Mouse (Mus musculus): ENCODE measurements around the gene Mustn1.

Mustn1 gene

GRCm38 (mm10) chr14:30878958-30879571, at the start of gene Mustn1:
TSS of gene Mustn1 (plus strand) at chr14:30879200.
- no peak for DNase-seq (ENCODE audit: low read depth, low spot score)

GRCm38 (mm10) chr14:30837416-30837996, 41.5 kb upstream of the Mustn1 start:
- DNase-seq (ENCODE audit: low read depth, low spot score): no peak

DNA sequence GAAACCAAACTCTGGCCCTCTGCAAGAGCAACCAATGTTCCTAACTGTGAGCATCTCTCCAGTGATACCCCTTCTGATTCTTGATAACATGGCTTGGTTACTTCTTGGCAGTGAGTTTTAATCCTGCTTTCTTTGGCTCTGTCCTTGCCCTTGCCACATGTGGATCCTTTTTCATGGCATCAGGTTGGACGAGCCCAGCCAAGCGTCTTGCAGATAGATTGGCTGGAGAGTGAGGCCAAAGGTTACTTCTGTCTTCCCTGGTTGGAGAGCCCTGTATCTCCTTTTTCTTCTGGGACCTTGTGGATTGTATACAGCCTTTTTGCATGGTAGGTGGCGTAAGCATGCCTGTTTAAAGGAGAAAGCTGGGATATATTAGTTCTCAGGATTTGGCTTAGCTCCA, 35.3 kb upstream of the Mustn1 start:
- no peak for DNase-seq (ENCODE audit: low read depth, low spot score)

GRCm38 (mm10) chr14:30850504-30850903, 28.5 kb upstream of the Mustn1 start:
- DNase-seq (ENCODE audit: low read depth, low spot score): no peak

- no peak for DNase-seq (ENCODE audit: low read depth, low spot score)
These were observed 26.7 kb upstream of the Mustn1 start for GRCm38 (mm10) chr14:30852325-30852724.

- no peak for DNase-seq (ENCODE audit: low read depth, low spot score)
These were observed 23.7 kb upstream of the Mustn1 start for GRCm38 (mm10) chr14:30855316-30855715.

DNA sequence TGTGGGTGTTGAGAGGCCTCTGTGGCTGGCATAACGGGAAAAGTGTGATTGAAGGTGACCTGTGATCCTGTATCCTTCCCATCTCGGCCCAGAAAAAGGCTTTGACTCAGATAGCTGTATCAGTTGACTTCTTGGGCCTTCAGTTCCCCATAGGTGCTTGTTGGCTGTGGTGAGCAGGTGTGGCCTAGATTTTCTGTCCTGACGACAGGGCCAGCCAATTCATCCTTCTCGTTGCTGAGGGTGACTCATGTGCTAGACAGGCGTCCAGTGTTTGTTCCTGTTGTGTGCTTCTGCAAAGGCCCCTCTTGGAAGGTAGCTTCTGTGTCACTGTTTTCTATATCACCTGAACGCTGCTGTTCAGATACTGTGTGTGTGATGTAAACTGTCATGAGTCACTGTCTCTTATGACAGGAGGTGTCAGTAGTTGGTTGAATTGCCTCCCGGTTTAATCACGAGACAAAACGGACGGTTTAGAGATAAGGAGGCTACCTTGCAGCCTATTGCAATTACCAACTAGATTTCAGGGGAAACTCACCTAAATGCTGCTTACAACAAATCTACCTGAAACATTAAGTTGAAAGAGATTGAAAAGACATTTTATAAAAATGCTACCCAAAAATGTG, 22.0 kb upstream of the Mustn1 start:
- DNase-seq (ENCODE audit: low read depth, low spot score): no peak

GRCm38 (mm10) chr14:30857990-30858389, 21.0 kb upstream of the Mustn1 start:
- DNase-seq (ENCODE audit: low read depth, low spot score): no peak

DNA sequence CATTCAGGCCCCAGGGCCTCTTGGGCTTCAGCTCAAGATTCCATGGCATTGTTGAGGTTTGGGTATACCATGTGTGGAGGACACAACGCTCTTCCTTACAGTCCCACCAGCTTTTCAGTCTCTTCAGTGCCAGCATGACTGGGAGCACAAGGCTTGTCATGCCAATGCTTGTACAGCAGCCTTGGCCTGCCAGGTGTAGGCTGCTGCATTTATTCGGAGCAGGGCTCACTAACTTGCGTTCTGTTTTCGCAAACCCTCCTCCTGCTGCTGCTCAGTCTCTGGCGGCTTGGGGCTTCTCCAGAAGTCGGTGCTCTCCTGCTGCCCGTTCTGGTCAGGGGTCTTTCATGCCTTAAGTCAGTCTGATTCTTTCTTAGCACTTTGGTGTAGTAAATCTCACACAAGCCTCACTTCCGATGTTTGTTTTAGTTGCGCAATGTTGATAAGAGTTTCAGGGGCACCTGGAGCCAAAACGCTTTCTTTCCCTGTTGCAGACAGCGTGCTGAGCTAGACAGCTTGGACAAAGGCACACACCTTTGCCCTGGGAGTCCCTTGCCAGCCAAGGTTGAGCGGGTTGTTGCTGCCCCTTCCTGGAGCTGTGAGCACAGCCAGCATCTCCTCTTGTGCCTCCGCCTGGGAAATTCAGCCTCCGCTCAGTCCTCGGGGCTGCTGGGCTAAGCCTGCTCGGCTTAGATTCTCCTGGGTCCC, 17.4 kb upstream of the Mustn1 start:
- no peak for DNase-seq (ENCODE audit: low read depth, low spot score)

GRCm38 (mm10) chr14:30862368-30862767, 16.6 kb upstream of the Mustn1 start:
- DNase-seq (ENCODE audit: low read depth, low spot score): no peak

DNA sequence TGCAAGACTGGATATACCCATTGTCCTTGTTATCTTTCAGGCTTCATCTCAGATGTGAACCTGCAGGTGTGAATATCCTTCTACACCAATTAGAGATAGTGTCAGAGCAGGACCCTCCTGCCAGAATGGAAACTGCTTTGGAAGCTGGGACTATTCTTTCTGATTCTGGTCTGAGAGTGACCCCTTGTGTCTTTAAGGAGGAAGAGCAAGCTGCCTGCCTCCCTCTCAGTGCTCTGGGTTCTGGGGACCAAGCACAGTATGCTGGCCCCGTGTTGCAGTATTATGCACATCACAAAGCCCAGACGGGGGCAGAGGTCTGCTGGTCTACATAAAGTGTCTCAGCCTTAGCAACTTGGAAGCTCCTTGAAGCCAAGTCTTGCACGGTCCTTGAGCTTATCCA, 13.7 kb upstream of the Mustn1 start:
- no peak for DNase-seq (ENCODE audit: low read depth, low spot score)

GRCm38 (mm10) chr14:30867042-30867441, 12.0 kb upstream of the Mustn1 start:
- no peak for DNase-seq (ENCODE audit: low read depth, low spot score)

DNA sequence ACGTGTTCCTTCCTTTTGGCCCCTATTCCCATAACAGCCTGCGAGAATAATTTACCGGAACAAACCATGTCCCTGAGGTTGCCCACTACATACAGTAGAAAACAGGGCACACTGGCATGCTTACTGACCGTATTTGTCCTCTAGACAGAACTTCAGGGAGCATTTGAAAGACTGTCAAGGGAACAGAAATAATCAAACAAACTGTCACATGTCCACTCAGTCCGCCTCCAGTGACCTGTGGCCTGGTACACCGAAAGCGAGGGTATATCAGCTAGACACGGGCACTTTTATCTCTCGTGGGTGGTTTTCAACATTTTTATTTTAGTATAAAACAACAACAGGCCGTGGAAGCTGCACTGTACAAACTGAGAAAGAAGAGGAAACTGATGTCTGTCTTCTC, 10.2 kb upstream of the Mustn1 start:
- no peak for DNase-seq (ENCODE audit: low read depth, low spot score)

DNA sequence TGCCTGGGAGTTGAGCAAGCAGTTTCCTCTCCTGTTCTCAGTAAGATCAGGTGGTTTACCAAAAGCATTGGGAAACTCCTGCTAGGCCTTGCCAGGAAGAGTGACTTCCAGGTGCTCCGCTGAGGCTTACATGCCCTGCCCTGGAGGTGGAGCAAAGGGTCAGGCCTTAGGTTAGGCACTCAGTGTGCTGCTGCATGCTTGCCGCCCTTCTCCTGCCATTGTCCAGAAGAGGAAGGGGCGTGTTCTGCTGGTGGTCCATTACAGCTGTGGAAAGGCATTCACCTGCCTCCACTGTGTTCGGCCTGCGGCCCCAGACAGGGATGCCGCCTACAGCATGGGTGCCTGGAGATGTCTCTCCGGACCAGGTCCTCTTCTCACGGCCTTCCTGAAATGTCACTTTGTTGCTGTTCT, 9.6 kb upstream of the Mustn1 start:
- no peak for DNase-seq (ENCODE audit: low read depth, low spot score)

- no peak for DNase-seq (ENCODE audit: low read depth, low spot score)
These were observed 8.5 kb upstream of the Mustn1 start for GRCm38 (mm10) chr14:30870206-30871147.

- DNase-seq (ENCODE audit: low read depth, low spot score): no peak
These were observed 4.8 kb upstream of the Mustn1 start for GRCm38 (mm10) chr14:30874095-30874700.

DNA sequence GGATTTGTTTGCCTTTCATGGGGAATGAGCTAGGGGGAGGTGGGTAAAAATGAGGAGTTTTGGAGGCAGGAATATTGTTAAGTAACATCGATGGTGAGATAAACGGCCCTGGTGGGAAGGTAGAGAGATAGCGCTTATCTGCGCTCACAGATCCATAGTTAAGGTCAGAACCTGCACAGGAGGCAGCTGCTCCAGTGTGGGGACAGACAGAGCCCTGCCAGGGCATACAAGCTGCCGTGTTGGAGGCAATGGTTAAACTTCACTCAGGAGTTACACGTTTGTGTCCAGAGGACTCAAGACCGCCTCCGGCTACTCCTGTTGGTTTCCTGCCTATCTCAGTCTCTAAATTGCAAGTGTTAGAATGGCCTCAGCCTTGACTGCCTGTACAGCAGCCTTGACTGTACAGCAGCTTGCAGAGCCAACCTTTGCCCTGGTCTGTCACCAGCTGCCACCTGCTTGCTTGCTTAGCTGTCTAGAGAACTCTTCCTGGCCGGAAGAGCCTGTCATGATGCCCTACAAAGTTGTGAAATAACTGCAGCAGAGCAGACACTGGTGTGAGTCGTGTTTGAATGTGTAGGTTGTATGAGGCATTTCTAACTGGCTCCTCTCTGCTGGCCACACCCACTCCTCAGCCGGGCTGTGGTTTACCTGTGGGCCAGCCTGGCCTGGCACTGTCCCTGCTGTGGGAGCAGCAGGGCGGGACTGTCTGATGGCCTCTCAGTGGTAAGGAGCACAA, 3.7 kb upstream of the Mustn1 start:
- DNase-seq (ENCODE audit: low read depth, low spot score): no peak

DNA sequence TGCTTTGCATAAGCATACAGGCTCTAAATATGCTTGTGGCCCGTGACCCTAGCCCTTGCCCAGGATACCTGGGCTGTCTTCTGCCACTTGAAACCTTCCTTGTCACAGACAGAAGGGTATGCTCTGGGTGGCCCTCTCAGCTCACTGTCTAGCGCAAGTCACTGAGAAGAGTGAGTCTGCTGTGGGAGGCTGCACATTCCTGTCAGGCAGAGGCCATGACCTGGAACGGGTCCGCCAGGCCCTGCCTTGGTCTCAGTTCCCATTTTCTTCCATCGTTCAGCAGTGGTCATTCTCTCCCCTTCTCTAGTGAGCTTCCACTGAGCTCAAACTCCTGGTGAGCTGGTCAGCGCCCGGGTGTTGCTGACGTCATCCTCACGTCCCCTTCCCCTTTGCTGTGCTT, 3.0 kb upstream of the Mustn1 start:
- DNase-seq (ENCODE audit: low read depth, low spot score): no peak

GRCm38 (mm10) chr14:30876451-30876850, 2.5 kb upstream of the Mustn1 start:
- DNase-seq (ENCODE audit: low read depth, low spot score): no peak

GRCm38 (mm10) chr14:30877827-30878226, 1.2 kb upstream of the Mustn1 start:
- no peak for DNase-seq (ENCODE audit: low read depth, low spot score)

Data from WW6 (cell line).